Mouse (Mus musculus) kidney, embryonic 14.5 days (tissue): ENCODE data around the gene Lgals1. TPM values are rescaled to one million over a fixed set of nuclear protein-coding genes. Genes with fewer than 3 reads are reported as not detected.

Experiments used
- ATAC-seq: fragments of 200-750 bp; cut with Nextera tagmentation; 2 replicates; pipeline ENCODE4 v1.8.0; 2017; ENCODE audit warnings: moderate number of reproducible peaks, mild to moderate bottlenecking, moderate TSS enrichment, moderate library complexity; ENCODE audit not compliant: low FRiP score, low TSS enrichment
- H3K27ac ChIP-seq: fragments of 300-500 bp; sonication (generic); 2 replicates; pipeline ENCODE4 v1.5.1; 2014; ENCODE audit warnings: low read depth, mild to moderate bottlenecking, low read length, moderate library complexity, mixed read lengths
- H3K27me3 ChIP-seq: fragments of 300-500 bp; sonication (generic); 2 replicates; pipeline ENCODE4 v1.6.1; 2014; ENCODE audit warnings: mild to moderate bottlenecking, low read length; ENCODE audit not compliant: control insufficient read depth, insufficient read depth
- H3K36me3 ChIP-seq: fragments of 300-500 bp; sonication (generic); 2 replicates; pipeline ENCODE4 v1.6.1; 2014; ENCODE audit warnings: low read length, mixed read lengths; ENCODE audit not compliant: control insufficient read depth, insufficient read depth
- H3K4me1 ChIP-seq: fragments of 300-500 bp; sonication (generic); 2 replicates; pipeline ENCODE4 v1.6.1; 2014; ENCODE audit warnings: low read length, mixed read lengths; ENCODE audit not compliant: control insufficient read depth, insufficient read depth
- H3K4me2 ChIP-seq: fragments of 300-500 bp; sonication (generic); replicated peaks from 2 replicates; pipeline ENCODE4 v1.6.1; 2014; ENCODE audit warnings: low read depth, mild to moderate bottlenecking, low read length
- H3K4me3 ChIP-seq: fragments of 300-500 bp; sonication (generic); 2 replicates; pipeline ENCODE4 v1.5.1; 2014; ENCODE audit warnings: mild to moderate bottlenecking, low read length
- H3K9ac ChIP-seq: fragments of 300-500 bp; sonication (generic); 2 replicates; pipeline ENCODE4 v1.6.1; 2014; ENCODE audit warnings: low read depth, mild to moderate bottlenecking, low read length, moderate library complexity
- H3K9me3 ChIP-seq: fragments of 300-500 bp; sonication (generic); 2 replicates; pipeline ENCODE4 v1.6.1; 2016; ENCODE audit warnings: low read length; ENCODE audit not compliant: control insufficient read depth
- WGBS: fragments of 180-500 bp; shearing (Covaris S2); extraction: QIAGEN DNeasy Blood & Tissue Kit; methylation state at CpG from one replicate; pipeline ENCODE4 v1.1.7; 2014; 5-methylcytosine and 5-hydroxymethylcytosine counted together
- microRNA-seq: library from miRNA; unstranded; fragments of <30 nt; microRNA quantifications from one replicate; pipeline ENCODE4, GENCODE M21; 2016
- polyA plus RNA-seq: library from polyadenylated mRNA; unstranded; fragments of >200 nt; fragmentation: Nextera tagmentation; extraction: Ambion mirVana; gene quantifications from 2 replicates; pipeline ENCODE4 v1.2.1, GENCODE M21; 2014

Lgals1 gene
- polyA plus RNA-seq, 1 experiment from 2014 or later: 584 TPM

DNA sequence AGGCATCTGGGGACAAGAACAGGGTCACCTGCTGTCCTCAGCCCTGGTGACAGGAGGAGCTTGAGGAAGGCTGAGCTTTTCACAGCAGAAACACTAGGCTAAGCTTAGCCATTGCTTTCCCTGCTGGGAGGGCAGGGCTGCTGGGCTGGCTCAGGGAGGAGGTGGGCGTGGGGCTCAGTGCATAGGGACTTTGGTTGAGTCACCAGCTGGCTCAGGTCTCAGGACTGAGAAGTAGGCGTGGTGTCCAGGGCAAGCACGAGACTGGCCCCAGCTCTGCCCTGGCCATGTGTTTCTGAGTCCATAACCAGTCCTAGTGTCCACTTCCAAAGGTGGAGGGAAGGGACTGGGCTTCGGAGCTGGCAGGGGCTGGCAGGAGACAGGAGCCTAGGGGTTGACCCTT lies 33.6 kb downstream of the Lgals1 start:
- peaks cover 10% of the 10 kb centered on the region; the same call in 1 of the 2 replicates for H3K4me1 ChIP-seq
- no peak overlapping the region for H3K4me2 ChIP-seq
- WGBS: 81% methylated on average over 4 of the region's 4 CpGs
- peaks cover 6% of the 10 kb centered on the region; the same call in 1 of the 2 replicates for H3K36me3 ChIP-seq
- no peak overlapping the region for H3K9ac ChIP-seq
- no peak overlapping the region for H3K4me3 ChIP-seq
- no peak overlapping the region for H3K27ac ChIP-seq
- no peaks in the 10 kb centered on the region for H3K9me3 ChIP-seq
- no peaks in the 10 kb centered on the region for H3K27me3 ChIP-seq
- ATAC-seq: no peak

- peak; percentile 61 for ATAC-seq
- Histone ChIP-seq H3K4me3 (no peak overlapping the region), H3K36me3 (peaks cover 10% of the 10 kb centered on the region; the same call in 1 of the 2 replicates), H3K27me3 (no peaks in the 10 kb centered on the region), H3K4me1 (no peaks in the 10 kb centered on the region), H3K9ac (no peak overlapping the region), H3K27ac (no peak overlapping the region), H3K9me3 (no peaks in the 10 kb centered on the region), H3K4me2 (no peak overlapping the region)
- WGBS: 33% methylated on average over 2 of the region's 2 CpGs
Observed at GRCm38 (mm10) chr15:78962885-78963284, 36.4 kb downstream of the Lgals1 start.

GRCm38 (mm10) chr15:78971626-78972025 lies 45.1 kb downstream of the Lgals1 start:
- Histone ChIP-seq H3K4me3 (no peak overlapping the region), H3K27ac (no peak overlapping the region), H3K27me3 (no peaks in the 10 kb centered on the region), H3K36me3 (peaks cover 5% of the 10 kb centered on the region; the same call in 1 of the 2 replicates), H3K4me2 (no peak overlapping the region), H3K4me1 (no peaks in the 10 kb centered on the region), H3K9ac (no peak overlapping the region), H3K9me3 (no peaks in the 10 kb centered on the region)
- no peak for ATAC-seq
- WGBS: 70% methylated on average over 6 of the region's 6 CpGs

- H3K36me3 ChIP-seq: no peaks in the 10 kb centered on the region
- ATAC-seq: peak; percentile 48; the same call in 1 of the 2 replicates
- H3K27ac ChIP-seq: no peak overlapping the region
- 73% methylated on average over 7 of the region's 7 CpGs for WGBS
- no peak overlapping the region for H3K4me2 ChIP-seq
- H3K27me3 ChIP-seq: no peaks in the 10 kb centered on the region
- H3K9me3 ChIP-seq: no peaks in the 10 kb centered on the region
- peaks cover 7% of the 10 kb centered on the region for H3K4me1 ChIP-seq
- no peak overlapping the region for H3K9ac ChIP-seq
- H3K4me3 ChIP-seq: no peak overlapping the region
Observed at GRCm38 (mm10) chr15:78973950-78974349, 47.4 kb downstream of the Lgals1 start.

DNA sequence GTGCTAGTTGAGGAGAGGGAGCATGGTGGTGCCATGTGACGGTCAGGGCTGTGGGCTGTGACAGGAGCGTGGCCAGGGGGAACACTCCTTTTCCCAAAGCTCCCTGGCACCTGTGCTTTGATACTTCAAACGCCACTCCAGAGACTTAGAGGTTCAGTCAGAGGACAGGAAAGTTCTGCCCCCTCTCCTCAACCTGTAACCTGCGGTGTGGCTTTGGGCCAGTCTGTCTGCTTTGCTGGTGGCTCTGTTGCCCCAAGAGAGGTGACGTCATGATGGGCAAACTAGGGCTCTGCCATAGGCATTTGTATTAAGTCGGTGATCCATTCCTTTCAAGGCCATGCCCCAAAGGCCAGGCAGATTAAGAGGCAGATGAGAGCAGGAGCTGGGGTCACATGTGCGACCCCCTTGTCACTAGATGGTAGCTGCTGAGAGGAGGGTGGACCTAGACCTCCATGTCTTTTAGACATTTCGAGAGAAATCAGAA lies 51.2 kb downstream of the Lgals1 start:
- Histone ChIP-seq H3K4me2 (no peak overlapping the region), H3K4me3 (no peak overlapping the region), H3K27ac (no peak overlapping the region), H3K27me3 (no peaks in the 10 kb centered on the region), H3K9ac (no peak overlapping the region), H3K4me1 (peaks cover 18% of the 10 kb centered on the region), H3K36me3 (no peaks in the 10 kb centered on the region), H3K9me3 (no peaks in the 10 kb centered on the region)
- 92% methylated on average over 8 of the region's 8 CpGs for WGBS
- no peak for ATAC-seq

DNA sequence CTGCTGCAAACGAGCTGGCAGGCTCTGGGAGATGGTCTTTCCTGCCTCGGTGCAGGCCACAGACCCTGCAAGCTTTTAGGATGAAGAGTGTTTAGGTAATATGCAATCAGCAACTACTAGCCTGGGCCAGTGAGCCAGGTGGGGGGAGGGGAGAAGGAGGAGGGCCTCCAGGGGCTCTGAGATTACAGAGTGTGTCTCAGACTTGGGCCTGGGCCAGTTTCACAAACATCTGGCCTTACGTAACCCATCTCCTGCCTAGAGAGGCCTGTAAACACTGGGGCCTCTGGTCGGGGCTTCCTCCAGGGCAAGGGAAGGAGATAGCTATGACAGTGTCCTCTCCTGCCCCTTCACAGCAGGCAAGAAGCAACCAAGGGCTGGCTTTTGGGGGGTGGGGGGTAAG lies 52.4 kb downstream of the Lgals1 start:
- 7% methylated on average over 4 of the region's 4 CpGs for WGBS
- H3K27ac ChIP-seq: peak overlapping the region; percentile 6; the same call in 1 of the 2 replicates
- no peaks in the 10 kb centered on the region for H3K36me3 ChIP-seq
- no peaks in the 10 kb centered on the region for H3K9me3 ChIP-seq
- peak; percentile 21; the same call in 1 of the 2 replicates for ATAC-seq
- H3K9ac ChIP-seq: peak overlapping the region; percentile 23; the same call in 1 of the 2 replicates
- H3K27me3 ChIP-seq: no peaks in the 10 kb centered on the region
- no peak overlapping the region for H3K4me3 ChIP-seq
- H3K4me2 ChIP-seq: no peak overlapping the region
- peaks cover 20% of the 10 kb centered on the region for H3K4me1 ChIP-seq

Small RNA genes lying within 50 kb of the gene (microRNA-seq; reads per million reads assigned to microRNA genes)
- 0.84 reads per million for gene Mir6955

Other genes starting within 250 kb of the Lgals1 start
- gene Elfn2, start 208.0 kb upstream of the Lgals1 start, polyA plus RNA-seq: 0.03 TPM in 2 replicates
- gene Mfng, start 153.2 kb upstream of the Lgals1 start, polyA plus RNA-seq: 12.4 and 15.4 TPM in 2 replicates
- gene Card10, start 123.7 kb upstream of the Lgals1 start, polyA plus RNA-seq: 6.1 and 10.2 TPM in 2 replicates
- gene Cdc42ep1, start 84.1 kb upstream of the Lgals1 start, polyA plus RNA-seq: 28.4 and 37.9 TPM in 2 replicates
- gene Lgals2, start 71.2 kb upstream of the Lgals1 start, polyA plus RNA-seq: 0.53 and 1.6 TPM in 2 replicates
- 33.9 and 44.8 TPM in 2 replicates for gene Gga1, start 49.5 kb upstream of the Lgals1 start, polyA plus RNA-seq
- 0.19 and 0.59 TPM in 2 replicates for gene Gm49510, start 27.1 kb upstream of the Lgals1 start, polyA plus RNA-seq
- gene Sh3bp1, start 27.0 kb upstream of the Lgals1 start, polyA plus RNA-seq: 32.7 and 38.5 TPM in 2 replicates
- 20.5 and 25.8 TPM in 2 replicates for gene Pdxp, start 12.8 kb upstream of the Lgals1 start, polyA plus RNA-seq
- 55.8 and 64.6 TPM in 2 replicates for gene Nol12, start 8.2 kb downstream of the Lgals1 start, polyA plus RNA-seq
- 50.6 and 54.9 TPM in 2 replicates for gene Triobp, start 21.0 kb downstream of the Lgals1 start, polyA plus RNA-seq
- gene H1f0, start 101.7 kb downstream of the Lgals1 start, polyA plus RNA-seq: 137 and 306 TPM in 2 replicates
- 0.28 TPM in 1 of 2 replicates, not detected in the other for gene Galr3, start 115.2 kb downstream of the Lgals1 start, polyA plus RNA-seq
- gene Ankrd54, start 136.2 kb downstream of the Lgals1 start, polyA plus RNA-seq: 48.6 and 54.2 TPM in 2 replicates
- gene Eif3l, start 148.5 kb downstream of the Lgals1 start, polyA plus RNA-seq: 207 and 265 TPM in 2 replicates
- 6.5 and 7.2 TPM in 2 replicates for gene Micall1, start 182.2 kb downstream of the Lgals1 start, polyA plus RNA-seq
- gene Polr2f, start 214.3 kb downstream of the Lgals1 start, polyA plus RNA-seq: 352 and 434 TPM in 2 replicates
- 7.1 and 8.8 TPM in 2 replicates for gene 1700088E04Rik, start 214.5 kb downstream of the Lgals1 start, polyA plus RNA-seq
- 0.21 and 0.22 TPM in 2 replicates for gene Sox10, start 238.5 kb downstream of the Lgals1 start, polyA plus RNA-seq